Mouse (Mus musculus): ENCODE data around the gene AC131692.1. TPM values are rescaled to one million over a fixed set of nuclear protein-coding genes. Genes with fewer than 3 reads are reported as not detected.

The AC131692.1 gene
- polyA plus RNA-seq, 1 experiment, result 0.19 TPM

DNA sequence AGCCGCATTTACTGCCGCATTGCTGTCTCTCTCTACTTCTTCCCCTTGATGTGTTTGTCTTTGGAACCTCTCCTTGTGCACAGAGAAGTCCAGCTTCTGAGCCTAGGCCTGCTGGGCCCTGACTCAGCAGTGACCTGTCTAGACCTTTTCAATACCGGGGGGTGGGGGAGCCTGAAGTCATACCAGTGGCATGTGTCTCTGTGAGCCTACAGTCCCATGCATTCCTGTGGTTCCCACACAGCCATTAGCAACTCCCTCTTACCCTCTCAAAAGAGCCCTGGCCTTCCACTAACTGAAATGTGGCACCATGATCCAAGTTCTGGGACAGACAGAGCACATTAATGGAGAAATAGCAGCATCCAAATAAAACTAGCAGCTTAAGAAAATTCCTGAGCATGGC is 42.2 kb downstream of the AC131692.1 start:
- DNase-seq (ENCODE audit: low read depth in 1 of 2, low spot score in 2 of 2), result no peak
- H3K4me1 ChIP-seq (ENCODE audit: control insufficient read depth, insufficient read depth, insufficient read length), result no peaks in the 10 kb centered on the region
- H3K4me3 ChIP-seq (ENCODE audit: extremely low read depth, insufficient read depth, insufficient read length), result no peak overlapping the region
- no peaks in the 10 kb centered on the region; the same call in 1 of the 2 replicates for H3K36me3 ChIP-seq (ENCODE audit: control insufficient read depth, insufficient read depth, low read length)
- H3K27me3 ChIP-seq (ENCODE audit: control insufficient read depth, insufficient read depth, low read length), result no peaks in the 10 kb centered on the region
- H3K27ac ChIP-seq (ENCODE audit: insufficient read depth, low read length), result no peak overlapping the region
- WGBS, result 92% methylated on average over 3 of the region's 3 CpGs
- TF ChIP-seq CTCF (IDR thresholded peaks at IDR 0.05; ENCODE audit: extremely low read depth, insufficient read depth, insufficient read length, insufficient replicate concordance), result no peak
- TF ChIP-seq POLR2A (IDR thresholded peaks at IDR 0.05; ENCODE audit: low read depth, low read length), result no peak

DNA sequence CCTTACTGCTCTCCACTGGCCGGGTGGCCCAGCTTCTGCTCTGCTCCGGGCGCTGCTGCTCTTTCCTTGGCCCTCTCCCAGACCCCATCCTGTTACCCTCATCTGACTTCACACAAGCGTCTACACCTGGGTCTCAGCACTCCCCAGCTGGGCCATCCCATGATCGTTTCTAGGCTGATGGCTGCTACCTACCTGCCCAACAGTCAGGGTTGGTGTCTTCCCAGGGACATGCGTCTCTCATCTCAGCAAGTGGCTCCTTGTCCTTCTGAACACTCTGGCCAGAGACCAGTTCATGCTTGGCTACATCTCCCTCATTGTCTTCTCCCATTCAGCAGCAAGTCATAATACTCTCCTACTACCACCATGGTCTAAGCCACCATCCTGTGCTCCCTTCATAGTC is 45.5 kb downstream of the AC131692.1 start:
- no peaks in the 10 kb centered on the region for H3K4me1 ChIP-seq (ENCODE audit: control insufficient read depth, insufficient read depth, insufficient read length)
- no peak overlapping the region for H3K4me3 ChIP-seq (ENCODE audit: extremely low read depth, insufficient read depth, insufficient read length)
- 91% methylated on average over 6 of the region's 6 CpGs for WGBS
- no peak for DNase-seq (ENCODE audit: low read depth in 1 of 2, low spot score in 2 of 2)
- no peak overlapping the region for H3K27ac ChIP-seq (ENCODE audit: insufficient read depth, low read length)
- TF ChIP-seq CTCF (IDR thresholded peaks at IDR 0.05; ENCODE audit: extremely low read depth, insufficient read depth, insufficient read length, insufficient replicate concordance) (no peak), POLR2A (IDR thresholded peaks at IDR 0.05; ENCODE audit: low read depth, low read length) (no peak)
- H3K36me3 ChIP-seq (ENCODE audit: control insufficient read depth, insufficient read depth, low read length), result no peaks in the 10 kb centered on the region; the same call in 1 of the 2 replicates
- no peaks in the 10 kb centered on the region for H3K27me3 ChIP-seq (ENCODE audit: control insufficient read depth, insufficient read depth, low read length)

DNA sequence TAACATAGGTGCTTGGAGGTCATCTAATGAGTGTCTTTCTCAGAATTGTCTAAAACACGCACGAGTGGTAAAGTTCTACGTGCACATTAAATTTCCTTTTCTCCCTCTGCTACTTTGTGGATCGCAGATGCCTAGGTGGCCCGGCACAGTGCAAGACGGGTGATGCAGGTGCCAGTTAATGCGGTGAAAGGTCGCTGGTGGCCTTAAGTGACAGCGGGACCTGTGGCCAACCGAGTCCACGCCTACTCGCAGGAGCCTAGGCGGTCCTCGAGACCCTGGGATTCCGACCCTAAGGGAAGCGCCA is 46.1 kb downstream of the AC131692.1 start:
- H3K27ac ChIP-seq (ENCODE audit: insufficient read depth, low read length), result peak overlapping the region; percentile 97
- 1% methylated on average over 16 of the region's 16 CpGs for WGBS
- H3K4me1 ChIP-seq (ENCODE audit: control insufficient read depth, insufficient read depth, insufficient read length), result no peaks in the 10 kb centered on the region
- DNase-seq (ENCODE audit: low read depth in 1 of 2, low spot score in 2 of 2), result no peak
- H3K4me3 ChIP-seq (ENCODE audit: extremely low read depth, insufficient read depth, insufficient read length), result peak overlapping the region; percentile 96
- H3K27me3 ChIP-seq (ENCODE audit: control insufficient read depth, insufficient read depth, low read length), result no peaks in the 10 kb centered on the region
- no peaks in the 10 kb centered on the region; the same call in 1 of the 2 replicates for H3K36me3 ChIP-seq (ENCODE audit: control insufficient read depth, insufficient read depth, low read length)
- no peak for TF ChIP-seq CTCF (IDR thresholded peaks at IDR 0.05; ENCODE audit: extremely low read depth, insufficient read depth, insufficient read length, insufficient replicate concordance)
- TF ChIP-seq POLR2A (IDR thresholded peaks at IDR 0.05; ENCODE audit: low read depth, low read length), result no peak

DNA sequence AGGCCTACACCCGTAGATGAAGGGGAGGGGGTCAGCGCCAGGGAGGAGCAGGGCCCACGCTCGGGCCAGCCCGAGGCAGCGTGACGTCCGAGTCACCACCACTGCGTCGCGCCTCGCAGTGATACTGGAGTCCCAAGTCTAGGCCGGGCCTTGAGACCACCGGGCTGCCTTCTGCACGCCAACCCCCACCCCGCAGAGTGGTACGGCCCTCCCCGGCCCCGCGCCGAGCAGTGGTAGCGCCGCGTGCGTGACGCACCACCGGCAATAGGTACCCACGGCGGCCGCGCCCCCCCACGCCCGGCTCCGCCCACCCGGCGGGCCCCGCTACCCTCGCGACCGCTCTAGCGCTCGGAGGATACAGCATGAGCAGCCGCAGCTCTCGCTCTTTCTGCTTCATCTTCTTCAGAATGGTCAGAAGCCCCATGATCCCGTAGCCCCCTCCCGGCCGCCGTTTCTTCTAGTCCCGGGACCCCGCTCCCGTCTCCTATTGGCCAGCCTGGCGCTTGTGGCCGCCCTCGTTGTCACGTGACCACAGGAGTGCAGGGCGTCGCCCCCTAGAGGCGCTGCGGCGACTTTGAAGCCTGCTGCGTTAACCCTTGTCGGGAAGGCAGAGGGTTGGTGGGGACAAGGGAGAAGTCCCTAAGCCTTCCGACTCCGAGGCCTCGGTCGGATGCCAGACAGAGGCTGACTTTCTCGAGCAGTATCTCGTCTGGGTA is 46.6 kb downstream of the AC131692.1 start, which contains the start of gene Batf2:
Batf2 (plus strand) TSS at position 306 of the 716 bp plus-strand sequence.
- Histone ChIP-seq H3K4me1 (ENCODE audit: control insufficient read depth, insufficient read depth, insufficient read length) (no peaks in the 10 kb centered on the region), H3K27ac (ENCODE audit: insufficient read depth, low read length) (peak within 1 kb of the TSS; percentile 97), H3K36me3 (ENCODE audit: control insufficient read depth, insufficient read depth, low read length) (no peaks in the 10 kb centered on the region; the same call in 1 of the 2 replicates), H3K27me3 (ENCODE audit: control insufficient read depth, insufficient read depth, low read length) (no peaks in the 10 kb centered on the region), H3K4me3 (ENCODE audit: extremely low read depth, insufficient read depth, insufficient read length) (peak within 1 kb of the TSS; percentile 96)
- 1% methylated on average over 63 of the region's 68 CpGs for WGBS
- TF ChIP-seq POLR2A (IDR thresholded peaks at IDR 0.05; ENCODE audit: low read depth, low read length), result peak; percentile 11; the same call in 1 of the 2 replicates
- peak; percentile 79 for TF ChIP-seq CTCF (IDR thresholded peaks at IDR 0.05; ENCODE audit: extremely low read depth, insufficient read depth, insufficient read length, insufficient replicate concordance)
- peak; percentile 85 to 91 for DNase-seq (ENCODE audit: low read depth in 1 of 2, low spot score in 2 of 2)

DNA sequence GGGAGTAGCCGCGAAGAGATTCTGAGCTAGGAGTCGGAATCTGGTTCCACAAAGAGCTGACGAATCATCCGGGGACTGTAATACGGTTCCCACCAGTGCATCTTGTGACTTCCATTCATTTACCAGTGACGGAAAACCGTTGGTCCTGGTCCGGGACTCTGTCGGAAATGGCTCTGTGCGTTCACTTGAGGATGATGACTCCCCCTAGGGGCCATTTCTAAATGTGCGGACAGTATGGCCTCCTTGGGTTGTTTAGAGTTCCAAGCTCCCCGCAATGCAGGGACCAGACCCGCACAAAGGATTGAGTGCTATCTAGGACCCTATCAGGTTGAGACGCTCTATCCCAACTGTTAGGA is 47.2 kb downstream of the AC131692.1 start, which contains the start of gene Arl2:
Arl2 (minus strand) TSS at position 155 of the 356 bp plus-strand sequence.
- no peaks in the 10 kb centered on the region; the same call in 1 of the 2 replicates for H3K36me3 ChIP-seq (ENCODE audit: control insufficient read depth, insufficient read depth, low read length)
- peak; percentile 45; the same call in 1 of the 2 replicates for TF ChIP-seq CTCF (IDR thresholded peaks at IDR 0.05; ENCODE audit: extremely low read depth, insufficient read depth, insufficient read length, insufficient replicate concordance)
- no peak for TF ChIP-seq POLR2A (IDR thresholded peaks at IDR 0.05; ENCODE audit: low read depth, low read length)
- H3K4me1 ChIP-seq (ENCODE audit: control insufficient read depth, insufficient read depth, insufficient read length), result no peaks in the 10 kb centered on the region
- DNase-seq (ENCODE audit: low read depth in 1 of 2, low spot score in 2 of 2), result peak; percentile 70 to 82
- H3K27ac ChIP-seq (ENCODE audit: insufficient read depth, low read length), result peak within 1 kb of the TSS; percentile 97
- H3K4me3 ChIP-seq (ENCODE audit: extremely low read depth, insufficient read depth, insufficient read length), result peak within 1 kb of the TSS; percentile 96
- H3K27me3 ChIP-seq (ENCODE audit: control insufficient read depth, insufficient read depth, low read length), result no peaks in the 10 kb centered on the region
- 2% methylated on average over 15 of the region's 15 CpGs for WGBS

DNA sequence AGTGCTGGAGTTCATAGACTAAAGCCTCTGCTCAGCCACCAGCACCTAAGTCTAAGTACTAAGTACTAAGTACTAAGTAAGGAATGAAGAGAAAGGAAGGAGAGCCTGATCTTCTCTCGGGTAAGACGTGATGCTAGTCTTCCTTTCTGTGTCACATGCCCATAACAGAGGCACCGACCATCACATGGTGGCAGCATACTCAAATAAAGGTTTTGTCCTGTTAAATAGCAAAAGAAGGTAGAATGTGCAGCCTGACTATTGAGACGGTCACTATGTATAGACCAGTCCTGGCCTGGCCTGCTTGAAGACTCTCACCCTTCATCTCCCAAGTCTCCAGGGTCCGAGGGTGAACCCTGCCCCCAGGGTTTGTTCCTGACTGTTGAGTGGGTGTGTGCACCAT is 50.6 kb downstream of the AC131692.1 start:
- Histone ChIP-seq H3K4me3 (ENCODE audit: extremely low read depth, insufficient read depth, insufficient read length) (no peak overlapping the region), H3K36me3 (ENCODE audit: control insufficient read depth, insufficient read depth, low read length) (no peaks in the 10 kb centered on the region), H3K4me1 (ENCODE audit: control insufficient read depth, insufficient read depth, insufficient read length) (no peaks in the 10 kb centered on the region), H3K27me3 (ENCODE audit: control insufficient read depth, insufficient read depth, low read length) (no peaks in the 10 kb centered on the region), H3K27ac (ENCODE audit: insufficient read depth, low read length) (no peak overlapping the region)
- WGBS, result 73% methylated on average over 5 of the region's 5 CpGs
- no peak for DNase-seq (ENCODE audit: low read depth in 1 of 2, low spot score in 2 of 2)
- TF ChIP-seq CTCF (IDR thresholded peaks at IDR 0.05; ENCODE audit: extremely low read depth, insufficient read depth, insufficient read length, insufficient replicate concordance) (no peak), POLR2A (IDR thresholded peaks at IDR 0.05; ENCODE audit: low read depth, low read length) (no peak)

Other genes with a start within 250 kb of the AC131692.1 start
- gene Frmd8, start 219.1 kb upstream of the AC131692.1 start, polyA plus RNA-seq (2012; rRNA removed), result 42.3 and 43.9 TPM in 2 replicates
- gene Slc25a45, start 216.6 kb upstream of the AC131692.1 start, polyA plus RNA-seq (2012; rRNA removed), result 36.6 and 37.6 TPM in 2 replicates
- 1.3 TPM in 2 replicates for gene Tigd3, start 200.3 kb upstream of the AC131692.1 start, polyA plus RNA-seq (2012; rRNA removed)
- 59.9 and 74.8 TPM in 2 replicates for gene Dpf2, start 181.4 kb upstream of the AC131692.1 start, polyA plus RNA-seq (2012; rRNA removed)
- gene Cdc42ep2, start 169.6 kb upstream of the AC131692.1 start, polyA plus RNA-seq (2012; rRNA removed), result 8.1 and 8.2 TPM in 2 replicates
- 40.5 and 48.0 TPM in 2 replicates for gene Pola2, start 130.2 kb upstream of the AC131692.1 start, polyA plus RNA-seq (2012; rRNA removed)
- gene Slc22a20, start 108.3 kb upstream of the AC131692.1 start, polyA plus RNA-seq (2012; rRNA removed), result not detected in 2 replicates
- 50.8 and 53.0 TPM in 2 replicates for gene Capn1, start 78.5 kb upstream of the AC131692.1 start, polyA plus RNA-seq (2012; rRNA removed)
- 108 and 124 TPM in 2 replicates for gene Syvn1, start 47.8 kb upstream of the AC131692.1 start, polyA plus RNA-seq (2012; rRNA removed)
- gene Mrpl49, start 36.6 kb upstream of the AC131692.1 start, polyA plus RNA-seq (2012; rRNA removed), result 11.0 TPM in 2 replicates
- 1,884 and 3,019 TPM in 2 replicates for gene Fau, start 36.6 kb upstream of the AC131692.1 start, polyA plus RNA-seq (2012; rRNA removed)
- 38.5 and 61.3 TPM in 2 replicates for gene Znhit2, start 33.2 kb upstream of the AC131692.1 start, polyA plus RNA-seq (2012; rRNA removed)
- gene Tm7sf2, start 26.0 kb upstream of the AC131692.1 start, polyA plus RNA-seq (2012; rRNA removed), result 14.0 and 23.4 TPM in 2 replicates
- 72.9 and 85.0 TPM in 2 replicates for gene Vps51, start 17.2 kb upstream of the AC131692.1 start, polyA plus RNA-seq (2012; rRNA removed)
- 0.34 TPM in 1 of 2 replicates, not detected in the other for gene Tmem262, start 14.4 kb upstream of the AC131692.1 start, polyA plus RNA-seq (2012; rRNA removed)
- gene Gm28374, start 12.2 kb upstream of the AC131692.1 start, polyA plus RNA-seq (2012; rRNA removed), result 0.46 TPM in 1 of 2 replicates, not detected in the other
- 66.9 and 85.9 TPM in 2 replicates for gene Zfpl1, start 9.5 kb upstream of the AC131692.1 start, polyA plus RNA-seq (2012; rRNA removed)
- 3.6 and 4.4 TPM in 2 replicates for gene Cdca5, start 9.4 kb upstream of the AC131692.1 start, polyA plus RNA-seq (2012; rRNA removed)
- gene Naaladl1, start 11.4 kb downstream of the AC131692.1 start, polyA plus RNA-seq (2012; rRNA removed), result 0.49 and 0.60 TPM in 2 replicates
- gene Sac3d1, start 24.2 kb downstream of the AC131692.1 start, polyA plus RNA-seq (2012; rRNA removed), result 30.4 and 46.7 TPM in 2 replicates
- 42.7 and 50.9 TPM in 2 replicates for gene Snx15, start 33.9 kb downstream of the AC131692.1 start, polyA plus RNA-seq (2012; rRNA removed)
- gene Batf2, start 46.6 kb downstream of the AC131692.1 start, polyA plus RNA-seq (2012; rRNA removed), result 8.0 and 10.8 TPM in 2 replicates
- 51.8 and 64.8 TPM in 2 replicates for gene Arl2, start 47.1 kb downstream of the AC131692.1 start, polyA plus RNA-seq (2012; rRNA removed)
- gene Majin, start 90.0 kb downstream of the AC131692.1 start, polyA plus RNA-seq (2012; rRNA removed), result 0.15 and 0.30 TPM in 2 replicates
- 0.42 and 0.57 TPM in 2 replicates for gene Gpha2, start 132.0 kb downstream of the AC131692.1 start, polyA plus RNA-seq (2012; rRNA removed)
- gene Ppp2r5b, start 141.5 kb downstream of the AC131692.1 start, polyA plus RNA-seq (2012; rRNA removed), result 36.9 and 56.1 TPM in 2 replicates
- 47.4 and 57.5 TPM in 2 replicates for gene Atg2a, start 147.2 kb downstream of the AC131692.1 start, polyA plus RNA-seq (2012; rRNA removed)
- gene Ehd1, start 182.3 kb downstream of the AC131692.1 start, polyA plus RNA-seq (2012; rRNA removed), result 285 and 377 TPM in 2 replicates
- 7.7 and 8.9 TPM in 2 replicates for gene Cdc42bpg, start 212.0 kb downstream of the AC131692.1 start, polyA plus RNA-seq (2012; rRNA removed)
- gene Men1, start 240.6 kb downstream of the AC131692.1 start, polyA plus RNA-seq (2012; rRNA removed), result 54.2 and 57.2 TPM in 2 replicates
- 487 and 792 TPM in 2 replicates for gene Map4k2, start 246.7 kb downstream of the AC131692.1 start, polyA plus RNA-seq (2012; rRNA removed)

Data from spleen, adult 2 months (tissue).